Mouse (Mus musculus): ENCODE results near the gene Epb41l5.

GRCm38 (mm10) chr1:119642367-119642766, 6.4 kb downstream of the Epb41l5 start:
- TF ChIP-seq CTCF (IDR thresholded peaks at IDR 0.05; ENCODE audit: extremely low read depth, insufficient read depth, insufficient read length, insufficient replicate concordance) (no peak), POLR2A (IDR thresholded peaks at IDR 0.05; ENCODE audit: low read depth, low read length) (no peak)
